Mouse (Mus musculus): ENCODE measurements around the gene Vrk1.

Vrk1 gene

DNA sequence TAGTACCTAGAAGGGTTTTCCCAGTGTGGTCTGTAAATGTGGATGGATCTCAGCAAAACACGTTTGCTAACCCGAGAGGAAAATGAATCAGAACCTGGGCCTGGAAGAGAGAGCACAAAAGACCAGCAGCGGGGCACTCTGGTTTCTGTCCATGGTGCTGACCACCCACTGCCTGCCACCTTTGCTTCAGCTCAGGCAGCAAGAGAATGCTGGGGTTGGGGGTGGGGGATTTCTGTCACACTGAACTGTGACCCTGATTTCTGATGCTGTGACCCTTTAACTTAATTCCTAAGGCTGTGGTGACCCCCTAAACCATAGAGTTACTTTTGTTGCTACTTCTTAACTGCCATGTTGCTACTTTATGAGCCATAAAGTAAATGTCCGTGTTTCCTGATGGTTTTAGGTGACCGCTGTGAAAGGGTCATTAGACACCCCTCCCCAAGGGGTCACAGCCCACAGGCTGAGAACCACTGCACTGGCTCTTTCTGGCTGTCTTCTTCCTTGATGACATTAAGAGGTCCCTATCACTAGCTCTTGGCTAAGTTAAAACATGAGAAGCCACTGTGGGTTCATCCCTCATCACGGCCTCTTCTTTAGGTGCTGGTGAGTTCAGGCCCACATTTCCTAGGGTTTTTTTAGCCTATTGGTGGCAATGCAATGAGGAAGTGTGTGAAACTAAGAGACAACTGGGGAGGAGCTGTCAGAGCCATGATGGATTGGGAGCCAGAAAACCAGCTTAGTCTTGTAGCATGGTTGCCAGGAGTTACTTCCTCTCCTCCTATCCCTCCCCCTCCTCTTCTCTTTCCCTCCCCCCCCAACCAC is 105.3 kb downstream of the Vrk1 start:
- DNase-seq (ENCODE audit: low spot score): peak; percentile 59

DNA sequence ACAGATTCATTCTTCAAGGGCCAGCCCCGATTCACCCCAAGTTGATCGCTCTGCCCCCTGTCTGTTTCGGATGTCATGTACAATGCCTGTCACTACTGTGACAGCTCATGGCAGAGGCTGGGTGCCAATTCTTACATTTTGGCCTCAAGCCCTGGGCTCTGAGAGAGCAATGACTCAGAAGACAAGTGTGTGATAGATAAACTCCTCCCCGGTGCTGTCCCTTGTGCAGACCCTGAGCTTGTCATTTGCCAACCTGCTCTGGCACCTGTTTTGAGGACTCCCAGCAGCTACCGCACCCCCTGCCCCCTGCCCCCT is 105.8 kb downstream of the Vrk1 start:
- DNase-seq (ENCODE audit: low spot score): no peak

DNA sequence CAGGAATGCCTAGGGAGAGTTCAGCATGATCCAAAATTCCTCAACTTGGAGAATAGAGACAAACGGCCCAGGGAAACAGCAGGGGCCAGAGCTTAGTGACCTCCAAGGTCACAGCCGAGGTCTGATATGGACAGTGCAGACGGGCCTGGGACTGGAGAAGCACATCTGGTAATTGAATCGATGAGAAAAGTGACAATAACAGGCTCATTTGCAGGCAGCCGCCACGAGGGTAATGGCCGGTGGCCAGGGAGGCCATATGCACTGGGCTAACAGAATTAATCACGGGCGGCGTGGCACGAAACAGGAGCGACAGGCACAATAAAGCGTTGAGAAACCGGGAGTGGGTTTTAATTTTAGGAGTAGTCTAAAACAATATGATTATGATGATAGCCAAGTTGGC is 113.2 kb downstream of the Vrk1 start:
- DNase-seq (ENCODE audit: low spot score): no peak

DNA sequence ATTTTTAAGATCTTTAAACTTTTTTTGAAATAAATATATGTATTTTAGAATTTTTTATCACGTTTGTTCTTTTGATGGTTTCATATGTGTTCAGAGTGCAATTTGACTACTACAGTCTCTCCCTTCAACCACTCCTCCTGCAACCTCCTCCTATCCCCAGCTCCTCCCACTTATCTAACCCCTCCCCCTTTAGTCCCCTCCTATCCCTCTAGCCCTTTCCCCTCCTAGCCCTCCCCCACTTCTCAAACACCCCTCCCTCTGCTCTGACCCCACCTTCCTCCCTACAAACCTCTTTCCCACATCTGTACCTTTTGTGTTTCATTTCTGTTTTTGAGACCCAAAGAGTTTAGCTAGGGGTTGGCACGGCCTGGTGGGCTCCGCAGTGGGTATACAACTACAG is 114.6 kb downstream of the Vrk1 start:
- DNase-seq (ENCODE audit: low spot score): no peak

Measured in ovary, postnatal 14 days (tissue).